Mouse (Mus musculus) brain, embryonic 14.5 days (tissue): ENCODE measurements at regions not wholly inside any gene's neighbourhood (a gene's known extent, or its start where the extent isn't known, plus 50 kb on each side); places are given as distances from the start of the nearest gene placed in this dataset.

Source experiments
- DNase-seq: peaks from one replicate; pipeline ENCODE4 v3.0.0-alpha.2; 2011; ENCODE audit warnings: low read depth
- CTCF ChIP-seq: fragments of 200-500 bp; IDR thresholded peaks from 2 replicates; pipeline ENCODE4 v1.5.1; 2012; ENCODE audit warnings: inconsistent platforms, mild to moderate bottlenecking, moderate library complexity, borderline replicate concordance; ENCODE audit not compliant: insufficient read depth, insufficient read length; ENCODE audit errors: extremely low read depth
- POLR2A ChIP-seq: fragments of 200-500 bp; IDR thresholded peaks from 2 replicates; pipeline ENCODE4 v1.6.1; 2012; ENCODE audit warnings: mild to moderate bottlenecking, inconsistent platforms, borderline replicate concordance; ENCODE audit not compliant: poor library complexity, insufficient read depth, insufficient read length, severe bottlenecking; ENCODE audit errors: extremely low read depth

GRCm38 (mm10) chr15:97519919-97520345 is 185.7 kb downstream of the Rpap3 start:
- no peak for TF ChIP-seq POLR2A
- TF ChIP-seq CTCF: no peak
- no peak for DNase-seq

- TF ChIP-seq POLR2A (no peak), CTCF (no peak)
- peak; percentile 34 for DNase-seq
Measured at GRCm38 (mm10) chr15:97517926-97518325, 187.7 kb downstream of the Rpap3 start.

DNA sequence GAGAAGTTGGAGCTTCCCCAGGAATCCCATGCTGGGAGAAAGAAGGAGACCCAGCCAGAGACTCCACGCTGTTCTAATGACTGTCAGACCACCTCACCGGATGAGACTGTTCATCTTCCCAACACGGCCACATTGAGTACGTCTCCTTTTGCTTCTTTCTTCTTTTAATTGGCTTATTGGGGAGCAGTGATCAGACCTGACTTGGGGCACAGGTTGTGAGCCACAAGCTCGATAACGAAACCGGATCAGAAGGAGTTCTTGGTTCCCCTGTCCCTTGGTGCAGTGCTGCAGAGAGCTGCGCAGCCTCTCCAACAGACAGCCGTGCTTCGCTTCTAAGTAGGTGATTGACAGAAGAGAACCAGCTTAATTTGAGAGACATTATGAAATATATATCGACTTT is 188.4 kb downstream of the Rpap3 start:
- TF ChIP-seq POLR2A: no peak
- TF ChIP-seq CTCF: no peak
- no peak for DNase-seq

DNA sequence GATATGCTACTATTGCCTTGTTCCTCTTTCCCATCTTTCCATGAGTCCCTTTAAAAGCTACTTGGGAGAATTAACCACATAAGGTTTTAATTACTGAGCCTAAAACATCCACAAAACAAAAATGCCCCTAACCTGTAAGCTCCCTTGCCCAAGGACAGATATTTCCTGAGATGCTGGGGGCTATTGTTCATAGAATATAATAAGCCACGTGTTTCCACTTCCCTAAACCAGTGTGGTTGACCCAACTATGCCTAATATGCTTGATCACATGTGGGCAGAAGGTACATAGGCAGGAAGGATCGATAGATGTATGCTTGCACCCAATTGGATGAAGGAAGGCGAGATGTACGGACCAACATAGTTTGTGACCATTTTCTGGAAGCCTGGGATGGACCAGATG is 189.9 kb downstream of the Rpap3 start:
- no peak for TF ChIP-seq CTCF
- no peak for TF ChIP-seq POLR2A
- no peak for DNase-seq

DNA sequence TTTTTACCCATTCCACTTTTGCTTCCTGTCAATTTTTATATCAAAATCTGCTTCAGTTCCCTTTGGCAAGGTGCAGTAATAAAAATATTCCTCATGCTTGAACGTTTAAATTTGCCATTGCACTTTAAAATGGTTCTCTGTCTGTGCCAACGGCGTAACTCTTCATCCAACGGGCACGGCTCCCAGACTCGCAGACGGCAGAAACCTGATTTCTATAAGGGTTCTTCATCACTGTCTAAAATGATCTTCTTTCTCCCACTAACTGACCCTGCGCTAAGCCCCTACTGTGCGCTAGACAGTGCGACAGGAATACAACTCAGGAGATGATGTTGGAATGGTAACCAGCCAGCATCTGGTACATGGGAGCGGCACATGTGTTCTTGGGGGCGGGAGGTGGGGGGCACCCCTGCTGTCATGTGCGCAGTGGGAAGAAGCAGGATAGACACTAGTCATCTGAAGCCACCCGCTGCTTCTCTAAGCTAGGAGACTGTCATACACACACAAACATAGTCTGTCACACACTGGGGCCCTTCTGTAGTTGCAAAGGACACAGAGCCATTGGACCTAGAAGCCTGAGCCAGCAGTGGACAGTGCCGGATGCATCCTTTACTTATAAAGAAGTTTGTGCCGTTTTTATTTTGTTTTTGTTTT is 197.8 kb downstream of the Rpap3 start:
- TF ChIP-seq CTCF: no peak
- TF ChIP-seq POLR2A: no peak
- peak; percentile 42 for DNase-seq

GRCm38 (mm10) chr15:97507176-97507575 is 198.4 kb downstream of the Rpap3 start:
- no peak for DNase-seq
- TF ChIP-seq CTCF (no peak), POLR2A (no peak)

DNA sequence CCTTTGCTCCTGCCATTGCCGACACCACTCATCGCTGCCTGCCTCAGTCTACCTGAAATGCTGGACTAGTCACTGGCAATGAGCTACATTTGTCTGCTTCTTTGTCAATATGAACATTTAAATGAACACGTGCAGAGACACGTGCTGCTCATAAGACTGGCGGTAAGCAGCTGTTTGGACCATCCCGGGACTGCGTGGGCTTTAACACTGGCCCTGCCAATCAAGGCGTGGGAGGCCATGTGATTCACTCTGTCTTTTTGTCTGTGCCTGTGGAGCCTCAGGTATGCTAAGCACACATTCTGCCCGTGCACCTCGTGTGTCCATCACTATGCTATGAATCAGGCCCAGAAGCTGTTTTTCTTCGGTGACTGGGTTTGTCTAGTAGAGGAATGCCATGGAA is 199.9 kb downstream of the Rpap3 start:
- TF ChIP-seq POLR2A (no peak), CTCF (no peak)
- DNase-seq: no peak

- TF ChIP-seq CTCF (no peak), POLR2A (no peak)
- DNase-seq: no peak
Measured at GRCm38 (mm10) chr15:97504325-97504724, 201.3 kb downstream of the Rpap3 start.

DNA sequence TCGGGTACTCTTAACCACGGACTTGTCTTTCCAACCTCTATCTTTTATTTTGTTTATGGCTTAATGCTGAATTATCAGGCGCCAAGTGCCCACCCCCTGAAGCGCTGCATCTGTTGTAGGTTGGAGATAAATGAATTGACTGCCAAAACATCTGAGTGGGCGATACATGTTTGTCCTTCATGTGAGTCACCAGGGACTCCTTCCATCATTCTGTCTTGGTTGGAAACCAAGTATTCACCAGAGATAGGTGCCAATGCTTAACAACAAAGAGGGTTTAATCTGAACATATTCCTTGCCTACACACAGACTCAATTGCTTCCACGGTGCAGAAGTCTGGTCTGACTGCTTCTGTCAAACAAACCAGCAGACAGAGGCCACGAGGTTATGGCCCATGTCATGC is 203.6 kb downstream of the Rpap3 start:
- no peak for TF ChIP-seq POLR2A
- TF ChIP-seq CTCF: no peak
- no peak for DNase-seq

DNA sequence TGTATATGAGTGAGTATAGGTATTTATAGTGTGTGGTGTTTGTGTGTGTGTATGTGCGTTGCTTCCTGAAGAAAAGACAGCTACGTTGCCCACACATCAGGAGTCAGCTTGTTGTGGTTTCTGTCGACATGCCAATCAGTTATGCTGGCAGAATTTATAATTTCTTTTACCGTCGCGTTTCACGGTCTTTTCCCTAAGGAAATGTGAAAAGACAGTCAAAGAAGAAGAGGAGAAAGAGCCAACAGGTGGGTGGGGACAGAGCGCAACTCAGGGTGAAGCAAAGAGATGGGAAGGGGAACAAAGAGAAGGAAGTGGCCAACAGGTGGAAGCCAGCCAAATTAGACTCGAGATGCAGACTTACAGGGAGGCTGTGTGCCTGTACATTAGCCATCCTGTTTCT is 204.2 kb downstream of the Rpap3 start:
- DNase-seq: peak; percentile 29
- TF ChIP-seq POLR2A (no peak), CTCF (no peak)

DNA sequence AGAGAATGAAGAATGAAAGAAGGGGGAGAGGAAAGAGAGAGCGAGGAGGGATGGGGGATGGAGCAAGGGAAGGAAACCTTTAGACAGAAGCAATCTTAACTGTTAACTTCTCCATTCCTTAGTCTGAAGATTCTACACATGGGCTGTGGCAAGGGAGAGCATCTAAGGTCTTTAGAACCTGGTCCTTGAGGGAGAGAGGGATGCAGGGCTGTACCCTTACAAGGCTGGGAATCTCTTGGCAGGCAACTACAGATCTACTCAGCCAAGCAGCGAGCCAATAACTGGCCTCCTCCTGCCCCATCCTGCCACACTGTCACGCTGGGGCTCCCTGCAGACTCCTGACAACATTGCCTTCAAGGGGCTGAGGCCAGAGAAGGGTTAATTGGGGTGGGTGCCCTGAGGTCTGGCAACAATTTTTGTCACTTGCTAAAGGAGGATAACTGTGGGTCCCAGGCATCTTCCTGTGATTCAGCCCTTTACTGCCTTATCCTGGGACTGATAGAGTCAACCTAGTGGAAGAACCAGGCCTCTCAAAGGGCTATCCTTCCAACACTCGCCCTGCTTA is 205.7 kb downstream of the Rpap3 start:
- TF ChIP-seq CTCF: no peak
- TF ChIP-seq POLR2A: no peak
- no peak for DNase-seq

DNA sequence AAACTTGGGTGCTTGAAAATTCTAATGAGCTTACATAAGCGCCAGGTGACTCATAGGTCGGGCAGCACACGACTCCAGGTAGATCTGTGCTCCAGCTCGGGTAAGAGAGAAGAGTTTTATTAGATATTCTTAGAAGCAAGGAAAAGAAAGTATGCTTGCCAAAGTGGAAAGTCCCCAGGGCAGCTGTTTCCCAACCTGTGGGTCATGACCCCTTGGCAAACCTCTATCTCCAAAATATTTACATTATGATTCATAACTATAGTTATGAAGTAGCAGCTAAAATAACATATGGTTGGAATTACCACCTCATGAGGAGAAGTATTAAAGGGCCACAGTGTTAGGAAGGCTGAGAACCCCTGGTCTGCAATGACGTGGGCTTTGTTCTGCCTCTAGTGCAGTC is 206.4 kb downstream of the Rpap3 start:
- TF ChIP-seq CTCF (no peak), POLR2A (no peak)
- DNase-seq: no peak

GRCm38 (mm10) chr15:97498375-97498774 is 207.2 kb downstream of the Rpap3 start:
- TF ChIP-seq POLR2A (no peak), CTCF (no peak)
- DNase-seq: no peak

GRCm38 (mm10) chr15:97496026-97496425 is 209.6 kb downstream of the Rpap3 start:
- TF ChIP-seq POLR2A: no peak
- no peak for TF ChIP-seq CTCF

More at GRCm38 (mm10) chr15:97496026-97496425, 209.6 kb downstream of the Rpap3 start:
- no peak for DNase-seq
